Mouse (Mus musculus): Measurements from ENCODE around the gene Pde12. TPM values are rescaled to one million over a fixed set of nuclear protein-coding genes. Genes with fewer than 3 reads are reported as not detected.

Pde12 gene
- polyA plus RNA-seq, 1 experiment from 2014 or later, result 14.4 TPM

GRCm38 (mm10) chr14:26637025-26637850 is 32.4 kb downstream of the Pde12 start:
- H3K27ac ChIP-seq (ENCODE audit: low read depth, low read length), result peak overlapping the region; percentile 92
- H3K9me3 ChIP-seq (ENCODE audit: control insufficient read depth, low read length), result no peaks in the 10 kb centered on the region
- H3K9ac ChIP-seq (ENCODE audit: low read depth, low read length), result peak overlapping the region; percentile 40
- DNase-seq (ENCODE audit: low spot score), result peak; percentile 33
- ATAC-seq (ENCODE audit: low FRiP score), result peak; percentile 49
- H3K27me3 ChIP-seq (ENCODE audit: control insufficient read depth, insufficient read depth, low read length), result no peaks in the 10 kb centered on the region
- H3K4me1 ChIP-seq (replicated peaks; ENCODE audit: control insufficient read depth, insufficient read depth, low read length), result 0 out of 2 replicates have a peak, but pooled peaks cover 2% of the 10 kb centered on the region
- 36% methylated on average over 17 of the region's 17 CpGs for WGBS
- H3K4me3 ChIP-seq (ENCODE audit: low read depth, low read length), result peak overlapping the region; percentile 94
- H3K4me2 ChIP-seq (replicated peaks; ENCODE audit: low read depth, low read length), result peak overlapping the region; percentile 49
- H3K36me3 ChIP-seq (ENCODE audit: control insufficient read depth, insufficient read depth, low read length), result no peaks in the 10 kb centered on the region

- 0 out of 2 replicates have a peak, but pooled peaks cover 5% of the 10 kb centered on the region for H3K36me3 ChIP-seq (ENCODE audit: control insufficient read depth, insufficient read depth, low read length)
- DNase-seq (ENCODE audit: low spot score) (no peak), ATAC-seq (ENCODE audit: low FRiP score) (no peak)
- H3K9me3 ChIP-seq (ENCODE audit: control insufficient read depth, low read length), result no peaks in the 10 kb centered on the region
- H3K27me3 ChIP-seq (ENCODE audit: control insufficient read depth, insufficient read depth, low read length), result no peaks in the 10 kb centered on the region
- no peak overlapping the region for H3K27ac ChIP-seq (ENCODE audit: low read depth, low read length)
- H3K4me1 ChIP-seq (replicated peaks; ENCODE audit: control insufficient read depth, insufficient read depth, low read length), result no peaks in the 10 kb centered on the region
- 95% methylated on average over 5 of the region's 5 CpGs for WGBS
- H3K4me2 ChIP-seq (replicated peaks; ENCODE audit: low read depth, low read length), result no peak overlapping the region
- no peak overlapping the region for H3K4me3 ChIP-seq (ENCODE audit: low read depth, low read length)
- H3K9ac ChIP-seq (ENCODE audit: low read depth, low read length), result no peak overlapping the region
Measured at GRCm38 (mm10) chr14:26626605-26627140, 43.0 kb downstream of the Pde12 start.

DNA sequence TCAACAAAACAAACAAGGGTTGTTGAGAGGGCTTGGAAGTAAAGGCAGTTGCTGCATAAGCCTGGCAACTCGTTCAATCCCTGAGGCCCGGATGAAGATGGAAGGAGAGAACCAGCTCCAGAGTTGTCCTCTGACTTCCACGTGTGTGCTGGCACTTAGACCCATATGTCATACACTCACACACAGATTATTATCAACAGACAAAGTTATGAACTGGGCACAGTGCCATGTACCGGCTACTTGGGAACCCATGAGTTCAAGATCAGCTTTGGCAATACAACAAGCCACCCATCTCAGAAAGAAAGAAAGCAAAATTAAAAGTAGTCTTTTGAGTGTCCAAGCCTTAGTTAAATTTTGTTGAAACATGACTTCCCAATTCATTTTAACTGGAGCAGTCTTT is 44.4 kb downstream of the Pde12 start:
- no peak for ATAC-seq (ENCODE audit: low FRiP score)

DNA sequence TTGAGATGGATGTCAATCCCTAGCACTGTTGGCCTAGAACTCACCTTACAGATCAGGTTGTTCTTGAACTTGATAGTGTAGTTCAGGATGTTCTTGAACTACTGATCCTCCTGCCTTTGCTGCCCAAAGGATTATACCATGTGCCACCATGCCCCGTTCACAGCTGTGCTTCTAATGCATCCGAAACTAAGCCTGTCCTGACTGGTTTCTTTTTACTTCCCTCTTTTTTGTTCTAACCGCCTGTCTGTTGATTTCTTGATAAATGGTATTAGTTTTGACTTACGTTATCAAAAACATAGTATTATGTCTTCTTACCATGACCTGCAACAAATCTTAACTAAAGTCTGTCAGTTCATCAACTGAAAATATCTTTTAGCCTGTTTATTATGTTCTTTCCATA is 59.0 kb downstream of the Pde12 start:
- H3K9me3 ChIP-seq (ENCODE audit: control insufficient read depth, low read length), result no peaks in the 10 kb centered on the region
- ATAC-seq (ENCODE audit: low FRiP score), result no peak
- no peak for DNase-seq (ENCODE audit: low spot score)
- H3K36me3 ChIP-seq (ENCODE audit: control insufficient read depth, insufficient read depth, low read length), result no peaks in the 10 kb centered on the region; the same call in 1 of the 2 replicates
- H3K4me3 ChIP-seq (ENCODE audit: low read depth, low read length), result no peak overlapping the region
- H3K27me3 ChIP-seq (ENCODE audit: control insufficient read depth, insufficient read depth, low read length), result no peaks in the 10 kb centered on the region
- H3K4me1 ChIP-seq (replicated peaks; ENCODE audit: control insufficient read depth, insufficient read depth, low read length), result no peaks in the 10 kb centered on the region
- no peak overlapping the region for H3K27ac ChIP-seq (ENCODE audit: low read depth, low read length)
- no peak overlapping the region for H3K9ac ChIP-seq (ENCODE audit: low read depth, low read length)
- WGBS, result 96% methylated on average over 4 of the region's 4 CpGs
- no peak overlapping the region for H3K4me2 ChIP-seq (replicated peaks; ENCODE audit: low read depth, low read length)

More for the DNA sequence above, 44.4 kb downstream of the Pde12 start:
- H3K27me3 ChIP-seq (ENCODE audit: control insufficient read depth, insufficient read depth, low read length), result no peaks in the 10 kb centered on the region
- no peak overlapping the region for H3K4me2 ChIP-seq (replicated peaks; ENCODE audit: low read depth, low read length)
- DNase-seq (ENCODE audit: low spot score), result no peak
- H3K4me3 ChIP-seq (ENCODE audit: low read depth, low read length), result no peak overlapping the region
- H3K9me3 ChIP-seq (ENCODE audit: control insufficient read depth, low read length), result no peaks in the 10 kb centered on the region
- 0 out of 2 replicates have a peak, but pooled peaks cover 3% of the 10 kb centered on the region for H3K36me3 ChIP-seq (ENCODE audit: control insufficient read depth, insufficient read depth, low read length)
- no peaks in the 10 kb centered on the region for H3K4me1 ChIP-seq (replicated peaks; ENCODE audit: control insufficient read depth, insufficient read depth, low read length)
- 90% methylated on average over 4 of the region's 4 CpGs for WGBS
- no peak overlapping the region for H3K27ac ChIP-seq (ENCODE audit: low read depth, low read length)
- no peak overlapping the region for H3K9ac ChIP-seq (ENCODE audit: low read depth, low read length)

Other genes starting within 250 kb of the Pde12 start
- 20.8 and 24.0 TPM in 2 replicates for gene Slmap, start 135.0 kb downstream of the Pde12 start, polyA plus RNA-seq (2014; fragmentation: Nextera tagmentation; extraction: Ambion mirVana)
- 35.1 and 38.0 TPM in 2 replicates for gene Dennd6a, start 96.0 kb downstream of the Pde12 start, polyA plus RNA-seq (2014; fragmentation: Nextera tagmentation; extraction: Ambion mirVana)
- 639 and 672 TPM in 2 replicates for gene Arf4, start 31.8 kb downstream of the Pde12 start, polyA plus RNA-seq (2014; fragmentation: Nextera tagmentation; extraction: Ambion mirVana)
- gene Dnah12, start 23.4 kb upstream of the Pde12 start, polyA plus RNA-seq (2014; fragmentation: Nextera tagmentation; extraction: Ambion mirVana), result 0.10 TPM in 1 of 2 replicates, not detected in the other
- 0.07 and 0.11 TPM in 2 replicates for gene Asb14, start 224.7 kb upstream of the Pde12 start, polyA plus RNA-seq (2014; fragmentation: Nextera tagmentation; extraction: Ambion mirVana)